Mouse (Mus musculus) testis, adult 2 months (tissue): ENCODE measurements around the gene Pou3f1. TPM values are rescaled to one million over a fixed set of nuclear protein-coding genes. Genes with fewer than 3 reads are reported as not detected.

Experiments
- H3K27ac ChIP-seq: fragments of 200-500 bp; 2 replicates; pipeline ENCODE4 v1.5.1; 2012; ENCODE audit warnings: low read depth, low read length; ENCODE audit not compliant: control insufficient read depth, insufficient read depth
- H3K27me3 ChIP-seq: fragments of 200-500 bp; 2 replicates; pipeline ENCODE4 v1.6.1; 2012; ENCODE audit warnings: mild to moderate bottlenecking, low read length, moderate library complexity; ENCODE audit not compliant: control insufficient read depth, insufficient read depth
- H3K36me3 ChIP-seq: fragments of 200-500 bp; 2 replicates; pipeline ENCODE4 v1.6.1; 2012; ENCODE audit warnings: mild to moderate bottlenecking, low read length; ENCODE audit not compliant: control insufficient read depth, insufficient read depth
- H3K4me1 ChIP-seq: fragments of 200-500 bp; 2 replicates; pipeline ENCODE4 v1.6.1; 2012; ENCODE audit warnings: low read length; ENCODE audit not compliant: control insufficient read depth, insufficient read depth
- H3K4me3 ChIP-seq: fragments of 200-500 bp; 2 replicates; pipeline ENCODE4 v1.5.1; 2012; ENCODE audit warnings: low read depth, mild to moderate bottlenecking, low read length, moderate library complexity, mixed read lengths; ENCODE audit not compliant: control insufficient read depth
- CTCF ChIP-seq: fragments of 200-500 bp; IDR thresholded peaks from 2 replicates; pipeline ENCODE4 v1.5.1; 2012; ENCODE audit warnings: low read depth, mild to moderate bottlenecking, inconsistent platforms, low read length, moderate library complexity; ENCODE audit not compliant: control insufficient read depth, insufficient read depth, insufficient replicate concordance
- POLR2A ChIP-seq: fragments of 200-500 bp; IDR thresholded peaks from 2 replicates; pipeline ENCODE4 v1.6.1; 2012; ENCODE audit warnings: low read depth, mild to moderate bottlenecking, inconsistent platforms, low read length, moderate library complexity; ENCODE audit not compliant: control insufficient read depth
- polyA plus RNA-seq: library from polyadenylated mRNA; depleted of rRNA; stranded (reverse); fragments of >200 nt; gene quantifications from 2 replicates; pipeline ENCODE4 v1.2.3, GENCODE M21; 2012

Gene Pou3f1
- polyA plus RNA-seq, 1 experiment = 0.22 TPM

GRCm38 (mm10) chr4:124691455-124691854, 34.8 kb downstream of the Pou3f1 start:
- Histone ChIP-seq H3K27me3 (no peaks in the 10 kb centered on the region), H3K27ac (no peak overlapping the region), H3K4me1 (peaks cover 2% of the 10 kb centered on the region), H3K36me3 (no peaks in the 10 kb centered on the region), H3K4me3 (no peak overlapping the region)
- no peak for TF ChIP-seq POLR2A
- TF ChIP-seq CTCF = no peak

DNA sequence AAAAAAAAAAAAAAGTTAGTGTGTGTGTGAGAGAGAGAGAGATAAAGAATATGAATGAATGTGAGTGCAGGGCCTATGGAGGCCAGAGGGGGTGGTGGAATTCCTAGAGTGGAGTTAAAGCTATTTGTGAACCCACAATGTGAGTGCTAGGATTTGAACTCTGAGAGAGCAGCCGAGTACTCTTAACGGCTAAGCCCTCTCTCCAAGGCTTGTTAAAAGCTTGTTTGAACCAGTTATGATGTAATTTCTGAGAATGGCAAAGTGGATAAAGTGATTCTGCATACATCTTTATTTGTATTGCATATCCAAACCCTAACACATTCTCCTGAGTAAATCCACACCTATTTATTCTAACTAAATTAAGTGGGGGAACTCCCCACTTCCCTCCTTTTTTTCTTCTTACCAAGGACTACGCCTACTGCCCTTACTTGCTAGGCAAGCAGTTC, 35.8 kb downstream of the Pou3f1 start:
- TF ChIP-seq CTCF = no peak
- no peak for TF ChIP-seq POLR2A
- Histone ChIP-seq H3K27ac (no peak overlapping the region), H3K27me3 (no peaks in the 10 kb centered on the region), H3K4me1 (peaks cover 2% of the 10 kb centered on the region), H3K36me3 (no peaks in the 10 kb centered on the region), H3K4me3 (no peak overlapping the region; the same call in 1 of the 2 replicates)

DNA sequence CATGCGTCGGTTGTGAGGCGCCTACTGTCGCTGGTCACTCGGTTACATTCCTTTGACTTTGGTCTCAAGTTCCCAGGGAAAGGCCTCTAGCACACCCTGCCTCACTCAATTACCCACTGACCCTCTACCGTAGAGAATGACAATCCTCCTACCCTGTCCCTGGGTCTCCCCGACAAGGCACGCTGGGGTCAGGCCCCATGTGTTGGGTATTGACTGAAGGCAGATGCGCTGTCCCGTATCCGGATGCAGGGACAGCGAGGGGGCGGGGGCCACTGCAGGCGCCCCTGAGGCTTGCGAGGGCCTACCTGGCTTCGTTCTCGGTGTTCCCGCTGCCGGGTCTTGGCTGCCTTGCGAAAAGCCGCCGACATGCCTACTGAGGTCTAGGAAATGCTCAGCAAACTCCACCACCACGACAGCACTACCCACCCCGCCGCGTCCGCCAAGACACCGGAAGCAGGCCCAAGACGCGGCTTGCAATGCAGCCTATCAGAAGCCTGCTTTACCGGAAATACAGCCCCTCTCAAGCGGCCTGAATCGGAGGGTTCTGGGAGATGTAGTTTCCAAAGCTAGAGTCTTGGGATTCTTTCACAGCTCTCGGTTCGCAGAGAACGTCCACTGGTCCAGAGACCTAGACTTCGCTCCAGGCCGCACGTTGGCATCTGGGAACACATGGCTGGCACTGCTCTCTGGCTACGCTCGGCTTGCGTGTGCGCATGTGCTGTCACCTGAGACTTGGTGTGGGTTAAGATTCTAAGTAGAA, 36.7 kb downstream of the Pou3f1 start, which contains the start of gene Utp11:
TSS of gene Utp11 (minus strand) at position 466 of the 760 bp plus-strand sequence.
- TF ChIP-seq CTCF (no peak), POLR2A (peak; percentile 83)

GRCm38 (mm10) chr4:124694572-124694971, 38.0 kb downstream of the Pou3f1 start:
- Histone ChIP-seq H3K4me3 (no peak overlapping the region), H3K27me3 (no peaks in the 10 kb centered on the region), H3K4me1 (peaks cover 5% of the 10 kb centered on the region), H3K27ac (no peak overlapping the region), H3K36me3 (no peaks in the 10 kb centered on the region)
- TF ChIP-seq CTCF = no peak
- no peak for TF ChIP-seq POLR2A

More for the DNA sequence above, 36.7 kb downstream of the Pou3f1 start, which contains the start of gene Utp11:
- peak within 1 kb of the TSS; percentile 90 for H3K4me3 ChIP-seq
- no peaks in the 10 kb centered on the region for H3K36me3 ChIP-seq
- H3K27me3 ChIP-seq = no peaks in the 10 kb centered on the region
- H3K27ac ChIP-seq = peak within 1 kb of the TSS; percentile 71
- peaks cover 2% of the 10 kb centered on the region for H3K4me1 ChIP-seq

- Histone ChIP-seq H3K36me3 (no peaks in the 10 kb centered on the region), H3K27ac (no peak overlapping the region), H3K27me3 (no peaks in the 10 kb centered on the region), H3K4me3 (no peak overlapping the region), H3K4me1 (peaks cover 12% of the 10 kb centered on the region)
- TF ChIP-seq CTCF (no peak), POLR2A (no peak)
These were observed 39.3 kb downstream of the Pou3f1 start for GRCm38 (mm10) chr4:124695786-124696516.

DNA sequence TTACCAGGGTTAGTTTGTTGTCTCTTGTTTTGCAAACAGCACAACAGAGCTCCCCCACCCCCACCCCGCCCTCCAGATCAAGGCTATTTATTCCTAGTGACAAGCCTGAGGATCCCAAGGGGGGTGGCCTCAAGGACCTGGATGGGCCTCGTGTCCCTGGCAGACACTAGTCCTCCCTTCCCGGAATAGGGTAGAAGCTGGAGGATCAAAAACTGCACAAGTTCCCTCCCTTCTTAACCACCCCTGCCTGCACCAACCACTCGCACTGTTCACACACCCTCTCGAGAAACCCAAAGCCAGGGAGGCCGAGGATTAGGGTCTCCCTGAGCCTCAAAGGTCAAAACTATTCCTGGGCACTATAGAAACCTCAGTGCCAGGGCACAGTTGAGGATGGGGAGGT, 43.2 kb downstream of the Pou3f1 start:
- no peaks in the 10 kb centered on the region for H3K27me3 ChIP-seq
- H3K27ac ChIP-seq = peak overlapping the region; percentile 73
- peak overlapping the region; percentile 69 for H3K4me3 ChIP-seq
- H3K4me1 ChIP-seq = peaks cover 20% of the 10 kb centered on the region
- TF ChIP-seq CTCF (no peak), POLR2A (no peak)
- no peaks in the 10 kb centered on the region for H3K36me3 ChIP-seq
